Mouse (Mus musculus) embryonic facial prominence, embryonic 10.5 days (tissue): ENCODE measurements around the gene Jsrp1. TPM values are rescaled to one million over a fixed set of nuclear protein-coding genes. Genes with fewer than 3 reads are reported as not detected.
A peak's percentile ranks its signal among the peaks of the same experiment; 100 is the strongest.

Source experiments
- DNase-seq: peaks from one replicate; pipeline ENCODE4 v3.0.0-alpha.2; 2017; ENCODE audit warnings: low spot score
- H3K27ac ChIP-seq: fragments of 300-500 bp; sonication (generic); replicated peaks from 2 replicates; pipeline ENCODE4 v1.5.1; 2016; ENCODE audit warnings: mild to moderate bottlenecking
- H3K27me3 ChIP-seq: fragments of 300-500 bp; sonication (generic); replicated peaks from 2 replicates; pipeline ENCODE4 v1.6.1; 2016; ENCODE audit warnings: low read depth, mild to moderate bottlenecking; ENCODE audit not compliant: poor library complexity, severe bottlenecking
- H3K36me3 ChIP-seq: fragments of 300-500 bp; sonication (generic); replicated peaks from 2 replicates; pipeline ENCODE4 v1.6.1; 2016; ENCODE audit warnings: mild to moderate bottlenecking, moderate library complexity
- H3K4me1 ChIP-seq: fragments of 300-500 bp; sonication (generic); 2 replicates; pipeline ENCODE4 v1.6.1; 2016
- H3K4me3 ChIP-seq: fragments of 300-500 bp; sonication (generic); 2 replicates; pipeline ENCODE4 v1.5.1; 2016; ENCODE audit warnings: mild to moderate bottlenecking, moderate library complexity
- H3K9me3 ChIP-seq: fragments of 300-500 bp; sonication (generic); 2 replicates; pipeline ENCODE4 v1.6.1; 2016; ENCODE audit warnings: mild to moderate bottlenecking
- WGBS: fragments of 180-500 bp; shearing (Covaris S2); methylation state at CpG from one replicate; pipeline ENCODE4 v1.1.7; 2016; 5-methylcytosine and 5-hydroxymethylcytosine counted together
- polyA plus RNA-seq: library from polyadenylated mRNA; unstranded; fragments of >200 nt; fragmentation: Nextera tagmentation; extraction: Ambion mirVana; gene quantifications from 2 replicates; pipeline ENCODE4 v1.2.1, GENCODE M21; 2016

Gene Jsrp1
- polyA plus RNA-seq, 1 experiment from 2014 or later = 0.52 TPM

GRCm38 (mm10) chr10:80805925-80806324 lies 7.4 kb downstream of the Jsrp1 start:
- H3K4me1 ChIP-seq = peaks cover 63% of the 10 kb centered on the region
- no peaks in the 10 kb centered on the region for H3K9me3 ChIP-seq
- DNase-seq = peak; percentile 83
- H3K4me3 ChIP-seq = peak overlapping the region; percentile 68; the same call in 1 of the 2 replicates
- H3K27ac ChIP-seq = no peak overlapping the region
- 25% methylated on average over 3 of the region's 3 CpGs for WGBS
- peaks cover 59% of the 10 kb centered on the region for H3K27me3 ChIP-seq
- H3K36me3 ChIP-seq = peaks cover 61% of the 10 kb centered on the region

GRCm38 (mm10) chr10:80805322-80805721 lies 8.0 kb downstream of the Jsrp1 start:
- Histone ChIP-seq H3K36me3 (peaks cover 66% of the 10 kb centered on the region), H3K4me1 (peaks cover 60% of the 10 kb centered on the region), H3K4me3 (0 out of 2 replicates have a peak overlapping the region, but pooled peaks have one; percentile 68), H3K9me3 (no peaks in the 10 kb centered on the region), H3K27me3 (peaks cover 53% of the 10 kb centered on the region), H3K27ac (no peak overlapping the region)
- WGBS = 82% methylated on average over 5 of the region's 5 CpGs
- no peak for DNase-seq

GRCm38 (mm10) chr10:80804916-80805315 lies 8.4 kb downstream of the Jsrp1 start, which contains the start of gene Amh:
Amh (plus strand) TSS chr10:80805243.
- Histone ChIP-seq H3K27ac (no peak within 1 kb of the TSS), H3K4me1 (peaks cover 60% of the 10 kb centered on the region), H3K27me3 (peaks cover 49% of the 10 kb centered on the region), H3K9me3 (no peaks in the 10 kb centered on the region), H3K36me3 (peaks cover 70% of the 10 kb centered on the region), H3K4me3 (peak within 1 kb of the TSS; percentile 68; the same call in 1 of the 2 replicates)
- no peak for DNase-seq
- 75% methylated on average over 6 of the region's 6 CpGs for WGBS

- Histone ChIP-seq H3K36me3 (peaks cover 73% of the 10 kb centered on the region), H3K4me3 (peak overlapping the region; percentile 25; the same call in 1 of the 2 replicates), H3K9me3 (no peaks in the 10 kb centered on the region), H3K27me3 (peaks cover 44% of the 10 kb centered on the region), H3K4me1 (peaks cover 62% of the 10 kb centered on the region), H3K27ac (no peak overlapping the region)
- DNase-seq = no peak
- WGBS = 88% methylated on average over 2 of the region's 2 CpGs
Measured at GRCm38 (mm10) chr10:80804340-80804739, 9.0 kb downstream of the Jsrp1 start.

- Histone ChIP-seq H3K27me3 (peaks cover 30% of the 10 kb centered on the region), H3K27ac (no peak overlapping the region), H3K4me1 (peaks cover 52% of the 10 kb centered on the region), H3K9me3 (no peaks in the 10 kb centered on the region), H3K4me3 (0 out of 2 replicates have a peak overlapping the region, but pooled peaks have one; percentile 18), H3K36me3 (peaks cover 73% of the 10 kb centered on the region)
- WGBS = 78% methylated on average over 3 of the region's 3 CpGs
- no peak for DNase-seq
Measured at GRCm38 (mm10) chr10:80802996-80803395, 10.3 kb downstream of the Jsrp1 start.

- H3K36me3 ChIP-seq = peaks cover 73% of the 10 kb centered on the region
- no peak overlapping the region for H3K27ac ChIP-seq
Measured at GRCm38 (mm10) chr10:80802204-80802912, 10.9 kb downstream of the Jsrp1 start.

GRCm38 (mm10) chr10:80799070-80799566 lies 14.2 kb downstream of the Jsrp1 start:
- Histone ChIP-seq H3K9me3 (no peaks in the 10 kb centered on the region), H3K4me3 (peak overlapping the region; percentile 86), H3K4me1 (peaks cover 36% of the 10 kb centered on the region), H3K27me3 (no peaks in the 10 kb centered on the region), H3K36me3 (peaks cover 71% of the 10 kb centered on the region), H3K27ac (peak overlapping the region; percentile 98)
- DNase-seq = no peak
- 5% methylated on average over 18 of the region's 18 CpGs for WGBS

More at GRCm38 (mm10) chr10:80802204-80802912, 10.9 kb downstream of the Jsrp1 start:
- Histone ChIP-seq H3K27me3 (peaks cover 24% of the 10 kb centered on the region), H3K4me1 (peaks cover 49% of the 10 kb centered on the region), H3K4me3 (peak overlapping the region; percentile 18; the same call in 1 of the 2 replicates), H3K9me3 (no peaks in the 10 kb centered on the region)
- DNase-seq = no peak
- WGBS = 92% methylated on average over 10 of the region's 10 CpGs

- under 1% methylated on average over 104 of the region's 104 CpGs for WGBS
- Histone ChIP-seq H3K4me3 (peak within 1 kb of the TSS; percentile 86), H3K4me1 (peaks cover 35% of the 10 kb centered on the region), H3K36me3 (peaks cover 71% of the 10 kb centered on the region), H3K27me3 (no peaks in the 10 kb centered on the region), H3K9me3 (no peaks in the 10 kb centered on the region), H3K27ac (peak within 1 kb of the TSS; percentile 98)
- peak; percentile 96 for DNase-seq
Measured at GRCm38 (mm10) chr10:80798150-80799006, 14.9 kb downstream of the Jsrp1 start, which contains the start of the genes Sf3a2 and Plekhj1. Sf3a2 (plus strand) TSS chr10:80798198. Plekhj1 (minus strand) TSS chr10:80798626.

GRCm38 (mm10) chr10:80797186-80798149 lies 15.8 kb downstream of the Jsrp1 start:
- no peak for DNase-seq
- H3K27me3 ChIP-seq = no peaks in the 10 kb centered on the region
- 3% methylated on average over 59 of the region's 59 CpGs for WGBS
- H3K9me3 ChIP-seq = no peaks in the 10 kb centered on the region
- peaks cover 35% of the 10 kb centered on the region for H3K4me1 ChIP-seq
- peaks cover 71% of the 10 kb centered on the region for H3K36me3 ChIP-seq
- H3K4me3 ChIP-seq = peak overlapping the region; percentile 86
- H3K27ac ChIP-seq = peak overlapping the region; percentile 98

GRCm38 (mm10) chr10:80796307-80796848 lies 16.9 kb downstream of the Jsrp1 start:
- Histone ChIP-seq H3K4me3 (peak overlapping the region; percentile 86), H3K4me1 (peaks cover 38% of the 10 kb centered on the region), H3K9me3 (no peaks in the 10 kb centered on the region), H3K27me3 (no peaks in the 10 kb centered on the region), H3K27ac (no peak overlapping the region; the same call in 1 of the 2 replicates), H3K36me3 (peaks cover 71% of the 10 kb centered on the region)
- 83% methylated on average over 9 of the region's 9 CpGs for WGBS
- no peak for DNase-seq

GRCm38 (mm10) chr10:80794750-80795149 lies 18.5 kb downstream of the Jsrp1 start:
- H3K27me3 ChIP-seq = no peaks in the 10 kb centered on the region
- H3K36me3 ChIP-seq = peaks cover 72% of the 10 kb centered on the region
- 87% methylated on average over 8 of the region's 8 CpGs for WGBS
- no peak for DNase-seq
- H3K9me3 ChIP-seq = no peaks in the 10 kb centered on the region
- H3K27ac ChIP-seq = no peak overlapping the region
- H3K4me1 ChIP-seq = peaks cover 33% of the 10 kb centered on the region
- no peak overlapping the region for H3K4me3 ChIP-seq
